Mouse (Mus musculus) heart, embryonic 12.5 days (tissue): Measurements from ENCODE around the gene Bin2. TPM values are rescaled to one million over a fixed set of nuclear protein-coding genes. Genes with fewer than 3 reads are reported as not detected.
"Not testable (repeated sequence)": the region's sequence is repeated elsewhere in the genome, so short reads cannot be mapped to it uniquely, and the experiment has no call there.

Source experiments
- ATAC-seq: fragments of 200-750 bp; cut with Nextera tagmentation; 2 replicates; pipeline ENCODE4 v1.8.0; 2017; ENCODE audit warnings: moderate TSS enrichment, moderate library complexity; ENCODE audit not compliant: insufficient number of reproducible peaks, low FRiP score
- H3K27ac ChIP-seq: fragments of 300-500 bp; sonication (generic); 2 replicates; pipeline ENCODE4 v1.5.1; 2016; ENCODE audit warnings: mild to moderate bottlenecking, moderate library complexity; ENCODE audit not compliant: poor library complexity, severe bottlenecking
- H3K27me3 ChIP-seq: fragments of 300-500 bp; sonication (generic); replicated peaks from 2 replicates; pipeline ENCODE4 v1.6.1; 2016; ENCODE audit warnings: mild to moderate bottlenecking, moderate library complexity
- H3K36me3 ChIP-seq: fragments of 300-500 bp; sonication (generic); 2 replicates; pipeline ENCODE4 v1.6.1; 2016; ENCODE audit warnings: mild to moderate bottlenecking, moderate library complexity
- H3K4me1 ChIP-seq: fragments of 300-500 bp; sonication (generic); replicated peaks from 2 replicates; pipeline ENCODE4 v1.6.1; 2016; ENCODE audit warnings: mild to moderate bottlenecking
- H3K4me2 ChIP-seq: fragments of 300-500 bp; sonication (generic); 2 replicates; pipeline ENCODE4 v1.6.1; 2016; ENCODE audit warnings: mild to moderate bottlenecking, moderate library complexity
- H3K4me3 ChIP-seq: fragments of 300-500 bp; sonication (generic); 2 replicates; pipeline ENCODE4 v1.5.1; 2016; ENCODE audit warnings: mild to moderate bottlenecking
- H3K9ac ChIP-seq: fragments of 300-500 bp; sonication (generic); 2 replicates; pipeline ENCODE4 v1.6.1; 2016; ENCODE audit warnings: mild to moderate bottlenecking, moderate library complexity
- H3K9me3 ChIP-seq: fragments of 300-500 bp; sonication (generic); replicated peaks from 2 replicates; pipeline ENCODE4 v1.6.1; 2016; ENCODE audit warnings: mild to moderate bottlenecking, moderate library complexity
- WGBS: fragments of 180-500 bp; shearing (Covaris S2); methylation state at CpG from one replicate; pipeline ENCODE4 v1.1.7; 2016; 5-methylcytosine and 5-hydroxymethylcytosine counted together
- polyA plus RNA-seq: library from polyadenylated mRNA; unstranded; fragments of >200 nt; fragmentation: Nextera tagmentation; extraction: Ambion mirVana; gene quantifications from 2 replicates; pipeline ENCODE4 v1.2.1, GENCODE M21; 2016

Bin2 gene
- polyA plus RNA-seq, 1 experiment from 2014 or later, result 3.7 TPM

- H3K4me3 ChIP-seq, result no peak overlapping the region
- peaks cover 30% of the 10 kb centered on the region for H3K27me3 ChIP-seq
- H3K4me1 ChIP-seq, result peaks cover 26% of the 10 kb centered on the region
- no peak overlapping the region for H3K9ac ChIP-seq
- WGBS, result 73% methylated on average over 10 of the region's 10 CpGs
- no peak overlapping the region for H3K4me2 ChIP-seq
- no peak overlapping the region for H3K27ac ChIP-seq
- no peaks in the 10 kb centered on the region for H3K9me3 ChIP-seq
- H3K36me3 ChIP-seq, result no peaks in the 10 kb centered on the region
- no peak for ATAC-seq
These were observed 36.0 kb downstream of the Bin2 start for GRCm38 (mm10) chr15:100633341-100633740.

DNA sequence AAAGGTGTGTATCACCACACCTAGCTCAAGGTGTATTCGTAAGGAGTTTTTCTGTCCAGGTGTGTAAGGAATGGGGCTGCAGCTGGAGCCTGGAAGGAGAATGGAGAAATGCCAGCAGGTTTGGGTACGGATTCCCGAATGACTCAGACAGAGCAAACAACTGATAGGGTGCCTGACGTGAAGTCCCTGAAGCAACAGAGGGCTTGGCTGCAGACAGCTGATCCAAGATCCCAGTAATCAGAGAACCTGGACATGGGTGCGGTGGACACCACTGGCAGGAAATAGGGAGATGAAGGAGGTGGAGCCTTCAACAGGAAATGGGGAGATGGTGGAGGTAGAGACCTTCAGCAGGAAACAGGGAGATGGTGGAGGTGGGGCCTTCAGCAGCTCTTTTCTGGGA lies 37.0 kb downstream of the Bin2 start:
- 58% methylated on average over 5 of the region's 5 CpGs for WGBS
- H3K27me3 ChIP-seq, result peaks cover 23% of the 10 kb centered on the region

GRCm38 (mm10) chr15:100631454-100632170 lies 37.7 kb downstream of the Bin2 start:
- H3K36me3 ChIP-seq, result no peaks in the 10 kb centered on the region
- H3K27ac ChIP-seq, result no peak overlapping the region
- no peaks in the 10 kb centered on the region for H3K9me3 ChIP-seq
- peaks cover 23% of the 10 kb centered on the region for H3K27me3 ChIP-seq
- no peak overlapping the region for H3K9ac ChIP-seq
- ATAC-seq, result no peak
- no peak overlapping the region for H3K4me2 ChIP-seq
- 74% methylated on average over 12 of the region's 12 CpGs for WGBS
- peaks cover 23% of the 10 kb centered on the region for H3K4me1 ChIP-seq
- H3K4me3 ChIP-seq, result no peak overlapping the region

More for the DNA sequence above, 37.0 kb downstream of the Bin2 start:
- peaks cover 26% of the 10 kb centered on the region for H3K4me1 ChIP-seq
- ATAC-seq, result no peak
- H3K4me3 ChIP-seq, result no peak overlapping the region
- H3K4me2 ChIP-seq, result no peak overlapping the region
- no peak overlapping the region for H3K27ac ChIP-seq
- no peaks in the 10 kb centered on the region for H3K36me3 ChIP-seq
- H3K9me3 ChIP-seq, result no peaks in the 10 kb centered on the region
- H3K9ac ChIP-seq, result no peak overlapping the region

DNA sequence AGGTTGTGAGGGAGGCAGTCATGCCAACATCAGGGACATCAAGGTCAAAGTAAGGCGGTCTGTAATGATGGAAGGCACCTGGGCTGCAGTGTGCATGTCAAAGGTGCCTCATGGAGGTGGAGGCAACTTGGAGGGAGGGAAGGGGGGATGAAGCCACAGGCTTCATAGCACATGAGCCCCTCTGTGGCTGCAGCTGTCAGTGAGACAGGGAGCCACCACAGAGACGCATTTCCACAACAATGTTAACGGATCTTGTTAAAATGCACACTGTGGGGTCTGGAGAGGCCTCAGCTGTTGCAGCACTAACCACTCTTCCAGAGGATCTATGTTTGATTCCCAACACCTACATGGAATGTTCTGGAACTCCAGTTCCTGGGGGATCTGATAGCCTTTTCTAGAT lies 39.2 kb downstream of the Bin2 start:
- Histone ChIP-seq H3K9ac (no peak overlapping the region), H3K36me3 (no peaks in the 10 kb centered on the region), H3K4me1 (peaks cover 17% of the 10 kb centered on the region), H3K27me3 (peaks cover 8% of the 10 kb centered on the region), H3K4me3 (no peak overlapping the region), H3K27ac (no peak overlapping the region), H3K9me3 (no peaks in the 10 kb centered on the region), H3K4me2 (no peak overlapping the region)
- ATAC-seq, result no peak
- 80% methylated on average over 3 of the region's 3 CpGs for WGBS

GRCm38 (mm10) chr15:100628797-100629196 lies 40.6 kb downstream of the Bin2 start:
- H3K27ac ChIP-seq, result 0 out of 2 replicates have a peak overlapping the region, but pooled peaks have one; percentile 4
- H3K9ac ChIP-seq, result no peak overlapping the region
- no peaks in the 10 kb centered on the region for H3K27me3 ChIP-seq
- 47% methylated on average over 7 of the region's 7 CpGs for WGBS
- H3K4me1 ChIP-seq, result peaks cover 17% of the 10 kb centered on the region
- no peak for ATAC-seq
- no peak overlapping the region for H3K4me2 ChIP-seq
- no peak overlapping the region for H3K4me3 ChIP-seq
- no peaks in the 10 kb centered on the region for H3K36me3 ChIP-seq
- H3K9me3 ChIP-seq, result no peaks in the 10 kb centered on the region

GRCm38 (mm10) chr15:100627774-100628370 lies 41.5 kb downstream of the Bin2 start:
- Histone ChIP-seq H3K4me1 (peaks cover 17% of the 10 kb centered on the region), H3K27ac (no peak overlapping the region; the same call in 1 of the 2 replicates), H3K9me3 (no peaks in the 10 kb centered on the region), H3K9ac (no peak overlapping the region; the same call in 1 of the 2 replicates), H3K27me3 (no peaks in the 10 kb centered on the region), H3K4me3 (no peak overlapping the region), H3K4me2 (peak overlapping the region; percentile 27), H3K36me3 (no peaks in the 10 kb centered on the region)
- no peak for ATAC-seq
- 13% methylated on average over 11 of the region's 11 CpGs for WGBS

GRCm38 (mm10) chr15:100627287-100627686 lies 42.1 kb downstream of the Bin2 start:
- Histone ChIP-seq H3K9ac (no peak overlapping the region), H3K4me1 (peaks cover 13% of the 10 kb centered on the region), H3K27ac (no peak overlapping the region), H3K4me2 (peak overlapping the region; percentile 27; the same call in 1 of the 2 replicates), H3K27me3 (no peaks in the 10 kb centered on the region), H3K36me3 (no peaks in the 10 kb centered on the region), H3K4me3 (no peak overlapping the region), H3K9me3 (no peaks in the 10 kb centered on the region)
- WGBS, result 20% methylated on average over 10 of the region's 10 CpGs
- ATAC-seq, result no peak

- WGBS, result 81% methylated on average over 3 of the region's 3 CpGs
- H3K4me3 ChIP-seq, result no peak overlapping the region
These were observed 44.9 kb downstream of the Bin2 start for GRCm38 (mm10) chr15:100624435-100624834.

GRCm38 (mm10) chr15:100623754-100624153 lies 45.6 kb downstream of the Bin2 start:
- no peaks in the 10 kb centered on the region for H3K27me3 ChIP-seq
- peaks cover 17% of the 10 kb centered on the region for H3K4me1 ChIP-seq
- no peak for ATAC-seq
- H3K27ac ChIP-seq, result no peak overlapping the region
- no peak overlapping the region for H3K9ac ChIP-seq
- H3K4me2 ChIP-seq, result no peak overlapping the region
- H3K4me3 ChIP-seq, result no peak overlapping the region
- peaks cover 29% of the 10 kb centered on the region for H3K36me3 ChIP-seq
- H3K9me3 ChIP-seq, result no peaks in the 10 kb centered on the region
- WGBS, result 81% methylated on average over 9 of the region's 9 CpGs

More at GRCm38 (mm10) chr15:100624435-100624834, 44.9 kb downstream of the Bin2 start:
- peaks cover 17% of the 10 kb centered on the region for H3K4me1 ChIP-seq
- H3K9me3 ChIP-seq, result no peaks in the 10 kb centered on the region
- no peak for ATAC-seq
- no peaks in the 10 kb centered on the region for H3K27me3 ChIP-seq
- no peak overlapping the region for H3K4me2 ChIP-seq
- H3K9ac ChIP-seq, result no peak overlapping the region
- no peak overlapping the region for H3K27ac ChIP-seq
- H3K36me3 ChIP-seq, result peaks cover 22% of the 10 kb centered on the region

DNA sequence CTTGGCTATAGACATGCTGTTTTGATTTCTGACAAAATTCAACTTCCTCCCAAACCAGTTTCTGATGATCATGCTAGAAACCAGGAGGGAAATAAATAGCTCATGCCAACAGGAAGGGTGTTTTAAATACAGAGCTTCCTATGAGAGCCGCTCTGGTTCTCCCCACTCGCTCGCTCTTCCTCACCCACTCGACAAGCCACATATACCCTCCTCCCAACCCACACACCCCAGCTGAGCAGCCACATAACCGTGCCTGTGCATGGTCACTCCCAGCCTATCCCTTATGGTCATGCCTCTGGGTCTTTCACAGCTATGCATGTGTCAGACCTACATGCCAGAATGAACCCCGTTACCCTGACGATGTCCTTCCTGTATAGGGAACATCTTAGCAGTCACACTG lies 47.2 kb downstream of the Bin2 start:
- no peak overlapping the region for H3K27ac ChIP-seq
- 80% methylated on average over 7 of the region's 7 CpGs for WGBS
- ATAC-seq, result no peak

DNA sequence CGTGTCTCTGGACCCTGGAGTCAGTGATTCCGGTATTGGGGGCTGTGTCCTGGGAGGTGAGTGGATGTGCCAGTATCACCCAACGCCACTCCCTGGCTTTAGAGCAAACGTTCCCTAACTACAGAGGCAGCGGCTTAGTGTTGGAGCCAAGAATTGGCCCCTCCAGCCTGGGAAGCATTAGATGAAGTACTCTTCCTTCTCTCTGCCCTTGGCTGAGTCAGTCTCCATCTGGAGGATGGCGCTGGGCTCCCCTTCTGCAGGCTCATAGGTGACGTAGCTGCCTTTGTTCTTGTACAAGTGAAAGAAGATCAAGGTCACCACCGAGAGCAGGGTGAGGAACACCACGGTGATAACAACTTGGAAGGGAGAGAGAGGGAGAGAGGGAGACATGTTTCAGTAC lies 47.7 kb downstream of the Bin2 start:
- H3K27me3 ChIP-seq, H3K4me1 ChIP-seq, H3K27ac ChIP-seq, H3K4me3 ChIP-seq, H3K4me2 ChIP-seq, H3K9ac ChIP-seq, H3K9me3 ChIP-seq, ATAC-seq: not testable (repeated sequence)
- WGBS, result 60% methylated on average over 9 of the region's 9 CpGs
- H3K36me3 ChIP-seq, result peaks cover 47% of the 10 kb centered on the region

More for the DNA sequence above, 47.2 kb downstream of the Bin2 start:
- Histone ChIP-seq H3K9me3 (no peaks in the 10 kb centered on the region), H3K4me3 (no peak overlapping the region), H3K4me1 (peaks cover 6% of the 10 kb centered on the region), H3K9ac (no peak overlapping the region), H3K36me3 (peaks cover 43% of the 10 kb centered on the region), H3K4me2 (no peak overlapping the region), H3K27me3 (no peaks in the 10 kb centered on the region)
